Mouse (Mus musculus) forebrain, postnatal 0 days (tissue): Measurements from ENCODE around the gene Anpep. TPM values are rescaled to one million over a fixed set of nuclear protein-coding genes. Genes with fewer than 3 reads are reported as not detected.

ENCODE experiments used
- ATAC-seq: fragments of 200-750 bp; cut with Nextera tagmentation; 2 replicates; pipeline ENCODE4 v1.8.0; 2017; ENCODE audit warnings: mild to moderate bottlenecking, moderate library complexity
- DNase-seq: peaks from one replicate; pipeline ENCODE4 v3.0.0-alpha.2; 2015
- H3K27ac ChIP-seq: fragments of 300-500 bp; sonication (generic); 2 replicates; pipeline ENCODE4 v1.5.1; 2014; ENCODE audit warnings: low read depth, mild to moderate bottlenecking, antibody characterized with exemption, low read length, moderate library complexity, mixed read lengths
- H3K27me3 ChIP-seq: fragments of 300-500 bp; sonication (generic); 2 replicates; pipeline ENCODE4 v1.6.1; 2014; ENCODE audit warnings: mild to moderate bottlenecking, low read length, mixed read lengths; ENCODE audit not compliant: insufficient read depth
- H3K36me3 ChIP-seq: fragments of 300-500 bp; sonication (generic); 2 replicates; pipeline ENCODE4 v1.6.1; 2014; ENCODE audit warnings: mild to moderate bottlenecking, moderate library complexity; ENCODE audit not compliant: insufficient read depth
- H3K4me1 ChIP-seq: fragments of 300-500 bp; sonication (generic); 2 replicates; pipeline ENCODE4 v1.6.1; 2014; ENCODE audit warnings: antibody characterized with exemption; ENCODE audit not compliant: insufficient read depth
- H3K4me2 ChIP-seq: fragments of 300-500 bp; sonication (generic); 2 replicates; pipeline ENCODE4 v1.6.1; 2014; ENCODE audit warnings: low read depth, mild to moderate bottlenecking, moderate library complexity
- H3K4me3 ChIP-seq: fragments of 300-500 bp; sonication (generic); 2 replicates; pipeline ENCODE4 v1.5.1; 2014; ENCODE audit warnings: low read depth, low read length, mixed read lengths
- H3K9ac ChIP-seq: fragments of 300-500 bp; sonication (generic); 2 replicates; pipeline ENCODE4 v1.6.1; 2014; ENCODE audit warnings: mild to moderate bottlenecking
- H3K9me3 ChIP-seq: fragments of 300-500 bp; sonication (generic); 2 replicates; pipeline ENCODE4 v1.6.1; 2016; ENCODE audit warnings: low read length
- CTCF ChIP-seq: sonication (generic); IDR thresholded peaks from 2 replicates; pipeline ENCODE4 v1.5.1; 2016; ENCODE audit warnings: antibody characterized with exemption, control low read depth, low read depth
- WGBS: fragments of 180-500 bp; shearing (Covaris S2); extraction: QIAGEN DNeasy Blood & Tissue Kit; methylation state at CpG from one replicate; pipeline ENCODE4 v1.1.7; 2014; 5-methylcytosine and 5-hydroxymethylcytosine counted together
- polyA plus RNA-seq: library from polyadenylated mRNA; unstranded; fragments of >200 nt; fragmentation: Nextera tagmentation; extraction: Ambion mirVana; gene quantifications from 2 replicates; pipeline ENCODE4 v1.2.1, GENCODE M21; 2015
- total RNA-seq: library from RNA; depleted of rRNA; stranded (reverse); fragments of >200 nt; gene quantifications from 2 replicates; pipeline ENCODE4 v1.2.3, GENCODE M21; 2014

The Anpep gene
- total and polyA plus RNA-seq, 2 experiments from 2014 or later: 3.7 to 5.8 TPM

DNA sequence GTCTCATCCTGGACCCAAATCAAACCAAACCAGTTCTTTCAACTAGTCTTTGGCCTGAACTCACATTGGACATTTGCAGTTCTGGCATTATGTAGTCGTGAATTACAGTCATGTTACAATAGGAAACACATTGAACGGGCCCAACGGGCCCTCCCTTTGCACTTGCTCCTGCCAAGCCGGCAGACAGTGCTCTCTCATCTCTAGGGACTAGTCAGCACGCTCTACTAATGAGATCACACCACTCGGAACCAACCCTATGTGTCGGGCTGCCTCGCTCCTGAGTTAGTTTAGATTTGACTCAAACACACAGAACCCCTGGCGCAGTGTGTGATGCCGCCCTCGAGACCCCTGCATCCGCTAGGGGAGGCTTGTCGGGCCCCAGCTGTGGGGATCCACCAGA is 7.0 kb upstream of the Anpep start:
- Histone ChIP-seq H3K9me3 (no peaks in the 10 kb centered on the region), H3K4me2 (no peak overlapping the region), H3K9ac (no peak overlapping the region), H3K27me3 (no peaks in the 10 kb centered on the region), H3K4me3 (no peak overlapping the region), H3K36me3 (no peaks in the 10 kb centered on the region), H3K4me1 (no peaks in the 10 kb centered on the region), H3K27ac (no peak overlapping the region)
- no peak for DNase-seq
- WGBS: 73% methylated on average over 13 of the region's 13 CpGs
- TF ChIP-seq CTCF: no peak
- ATAC-seq: no peak

DNA sequence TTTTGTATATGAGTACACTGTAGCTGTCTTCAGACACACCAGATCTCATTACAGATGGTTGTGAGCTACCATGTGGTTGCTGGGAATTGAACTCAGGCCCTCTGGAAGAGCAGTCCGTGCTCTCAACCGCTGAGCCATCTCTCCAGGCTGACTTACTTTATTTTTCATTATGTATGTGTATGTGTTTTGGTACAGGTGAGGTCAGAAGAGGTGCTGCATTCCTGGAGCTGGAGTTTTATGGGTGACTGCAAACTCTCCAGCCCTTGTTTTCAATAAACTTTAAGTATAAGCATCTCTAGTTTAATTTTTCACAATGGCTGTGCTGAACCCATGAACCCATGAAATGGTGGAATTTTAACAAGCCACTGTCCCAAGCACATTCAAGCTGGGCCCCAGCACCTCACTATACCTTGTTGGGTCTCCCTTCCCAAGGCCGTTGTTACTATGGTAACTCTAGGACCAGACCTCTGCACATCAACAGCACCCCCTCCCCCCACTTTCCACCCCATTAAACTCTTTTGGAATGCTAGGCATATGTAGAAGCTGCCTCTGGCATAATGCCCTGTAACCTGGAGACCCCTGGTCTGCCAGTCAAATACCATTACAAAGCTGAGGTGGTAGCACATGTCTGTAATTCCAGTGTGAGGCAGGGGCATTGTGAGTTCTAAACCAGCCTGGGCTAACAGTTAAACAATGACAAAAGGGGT is 5.6 kb upstream of the Anpep start:
- TF ChIP-seq CTCF: no peak
- no peak overlapping the region for H3K4me3 ChIP-seq

DNA sequence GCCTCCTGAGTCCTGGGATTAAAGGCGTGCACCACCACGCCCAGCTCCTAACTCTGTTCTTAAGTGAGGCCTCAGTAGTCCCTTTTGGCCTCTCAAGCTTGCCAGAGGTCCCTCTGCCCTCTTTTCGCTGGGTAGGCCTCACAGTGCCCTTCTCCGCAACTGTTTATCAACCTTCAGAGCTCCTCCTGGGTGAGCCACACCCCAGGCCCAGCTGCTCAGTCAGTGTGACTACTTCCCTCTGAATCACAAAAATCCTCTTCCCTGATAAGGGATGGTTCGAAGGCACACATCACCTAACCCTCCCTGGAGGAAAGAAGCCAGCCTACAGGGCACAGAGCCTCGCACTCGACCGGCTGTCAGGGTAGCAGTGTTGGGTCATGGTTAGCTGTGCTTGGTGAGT is 935 bp upstream of the Anpep start:
- Histone ChIP-seq H3K4me1 (no peaks in the 10 kb centered on the region), H3K4me3 (no peak overlapping the region), H3K9ac (no peak overlapping the region), H3K27ac (no peak overlapping the region), H3K27me3 (no peaks in the 10 kb centered on the region), H3K4me2 (no peak overlapping the region), H3K9me3 (no peaks in the 10 kb centered on the region), H3K36me3 (no peaks in the 10 kb centered on the region)
- ATAC-seq: no peak
- WGBS: 92% methylated on average over 8 of the region's 8 CpGs
- TF ChIP-seq CTCF: no peak
- DNase-seq: no peak

More for the DNA sequence above, 5.6 kb upstream of the Anpep start:
- Histone ChIP-seq H3K4me1 (no peaks in the 10 kb centered on the region), H3K9me3 (no peaks in the 10 kb centered on the region), H3K27me3 (no peaks in the 10 kb centered on the region), H3K9ac (no peak overlapping the region), H3K27ac (no peak overlapping the region), H3K36me3 (no peaks in the 10 kb centered on the region), H3K4me2 (no peak overlapping the region)
- DNase-seq (no peak), ATAC-seq (no peak)
- WGBS: 59% methylated on average over 3 of the region's 3 CpGs

DNA sequence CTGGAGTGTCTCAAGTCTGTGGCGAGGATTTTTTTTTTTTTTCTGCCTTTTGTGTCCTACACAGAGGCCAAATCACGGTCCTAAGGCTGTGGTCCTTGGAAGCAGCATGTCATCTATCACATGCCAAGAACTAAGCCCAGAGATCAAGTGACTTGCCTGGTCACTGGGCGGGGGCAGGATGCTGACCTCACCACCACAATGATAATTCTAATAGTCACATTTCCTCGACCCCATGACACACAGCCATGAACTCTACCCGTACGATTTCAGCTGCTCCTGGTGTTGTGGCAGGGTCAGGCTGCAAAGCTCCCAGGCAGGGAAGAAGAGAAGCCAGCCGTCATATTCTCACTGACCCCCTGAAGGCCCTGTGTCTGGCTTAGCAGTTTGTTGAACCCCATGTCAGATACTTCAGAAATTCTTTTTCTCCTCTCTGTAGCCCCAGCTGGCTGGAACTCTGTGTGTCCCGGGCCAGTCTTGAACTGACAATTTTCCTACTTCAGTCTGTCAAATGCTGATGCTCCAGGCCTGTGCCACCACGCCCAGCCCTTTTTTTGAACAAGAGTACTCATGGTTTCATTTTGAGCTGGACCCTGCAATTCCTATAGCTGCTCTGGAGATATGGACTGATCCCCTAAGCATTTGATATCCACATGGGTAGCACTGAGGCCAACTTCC is 1.8 kb downstream of the Anpep start:
- Histone ChIP-seq H3K4me1 (no peaks in the 10 kb centered on the region), H3K4me2 (no peak overlapping the region)
- ATAC-seq: no peak

DNA sequence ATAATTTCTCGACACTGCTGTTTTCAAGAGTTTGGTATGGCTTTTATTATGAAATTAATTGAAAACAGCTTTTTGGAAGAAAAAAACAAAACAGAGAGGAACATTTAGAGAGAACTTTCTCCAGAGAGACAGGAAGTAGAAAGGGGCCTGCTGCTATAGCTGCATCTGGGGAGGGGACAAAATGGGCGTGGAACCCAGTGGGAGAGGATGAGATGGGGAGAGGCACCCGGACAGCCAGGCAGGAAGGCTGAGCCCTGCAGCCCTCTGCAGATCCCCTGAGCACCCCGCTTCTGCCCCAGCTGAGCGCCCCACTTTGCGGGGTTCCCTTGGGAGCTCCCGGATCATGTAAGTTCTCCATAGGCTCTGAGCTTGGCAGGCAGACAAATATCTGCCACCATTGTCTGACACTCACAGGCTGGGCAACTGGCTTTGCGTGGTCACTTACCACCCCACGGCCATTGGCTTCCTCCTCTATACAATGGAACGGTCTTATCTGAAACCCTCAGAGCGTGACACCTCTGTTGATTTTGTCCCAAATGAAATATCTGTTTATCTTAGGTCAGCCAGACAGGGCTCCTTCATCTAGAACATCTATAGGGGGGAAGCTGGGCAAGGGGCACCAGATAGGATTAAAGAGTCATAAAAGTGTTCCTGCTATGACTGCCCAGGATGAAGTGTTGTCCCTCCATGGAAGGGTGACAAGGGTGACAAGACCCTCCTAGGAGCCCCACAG is 2.5 kb downstream of the Anpep start:
- no peak overlapping the region for H3K9ac ChIP-seq
- WGBS: 69% methylated on average over 11 of the region's 11 CpGs
- H3K36me3 ChIP-seq: no peaks in the 10 kb centered on the region
- no peak overlapping the region for H3K4me2 ChIP-seq
- TF ChIP-seq CTCF: no peak
- DNase-seq (no peak), ATAC-seq (no peak)
- H3K4me3 ChIP-seq: no peak overlapping the region
- H3K4me1 ChIP-seq: no peaks in the 10 kb centered on the region
- no peak overlapping the region for H3K27ac ChIP-seq
- H3K27me3 ChIP-seq: no peaks in the 10 kb centered on the region
- no peaks in the 10 kb centered on the region for H3K9me3 ChIP-seq

More for the DNA sequence above, 1.8 kb downstream of the Anpep start:
- TF ChIP-seq CTCF: no peak
- Histone ChIP-seq H3K27ac (no peak overlapping the region), H3K4me3 (no peak overlapping the region), H3K27me3 (no peaks in the 10 kb centered on the region), H3K9me3 (no peaks in the 10 kb centered on the region), H3K9ac (no peak overlapping the region), H3K36me3 (no peaks in the 10 kb centered on the region)
- WGBS: 78% methylated on average over 9 of the region's 9 CpGs
- no peak for DNase-seq

DNA sequence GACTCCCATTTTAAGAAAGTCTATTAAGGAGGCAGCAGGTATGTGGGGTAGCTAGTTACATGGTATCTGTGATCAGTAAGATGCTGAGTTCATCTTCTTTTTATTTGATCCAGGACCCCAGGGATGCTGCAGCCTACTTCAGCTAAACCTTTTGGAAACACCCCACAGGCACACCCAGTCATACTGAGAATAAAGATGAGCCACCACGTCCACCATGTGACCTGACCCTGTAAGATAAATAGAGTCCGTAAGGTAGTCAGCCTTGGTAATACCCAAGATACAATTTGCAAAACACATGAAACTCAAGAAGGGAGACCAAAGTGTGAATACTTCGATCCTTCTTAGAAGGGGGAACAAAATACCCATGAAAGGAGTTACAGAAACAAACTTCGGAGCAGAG is 4.6 kb downstream of the Anpep start:
- H3K27me3 ChIP-seq: no peaks in the 10 kb centered on the region
- no peak overlapping the region for H3K9ac ChIP-seq
- H3K4me2 ChIP-seq: no peak overlapping the region
- TF ChIP-seq CTCF: no peak
- no peak overlapping the region for H3K4me3 ChIP-seq
- 87% methylated on average over 4 of the region's 4 CpGs for WGBS
- DNase-seq (no peak), ATAC-seq (no peak)
- H3K9me3 ChIP-seq: no peaks in the 10 kb centered on the region
- no peak overlapping the region for H3K27ac ChIP-seq
- H3K36me3 ChIP-seq: no peaks in the 10 kb centered on the region
- H3K4me1 ChIP-seq: no peaks in the 10 kb centered on the region
